Mouse (Mus musculus): ENCODE data around the gene Fabp1. TPM values are rescaled to one million over a fixed set of nuclear protein-coding genes. Genes with fewer than 3 reads are reported as not detected.

Gene Fabp1
- not detected for total RNA-seq (2021)
- long read RNA-seq, experiment 1, result 0 reads
- long read RNA-seq, experiment 2, result 0 reads

GRCm38 (mm10) chr6:71199612-71200011, at the start of gene Fabp1:
TSS of gene Fabp1 (plus strand) at chr6:71199827.
- no peak for DNase-seq

- no peak for DNase-seq
Measured at GRCm38 (mm10) chr6:71151098-71151497, 48.5 kb upstream of the Fabp1 start.

- DNase-seq, result no peak
Measured at GRCm38 (mm10) chr6:71153486-71153885, 46.1 kb upstream of the Fabp1 start.

GRCm38 (mm10) chr6:71154861-71155260, 44.8 kb upstream of the Fabp1 start:
- DNase-seq, result no peak

GRCm38 (mm10) chr6:71156674-71157326, 42.8 kb upstream of the Fabp1 start:
- no peak for DNase-seq

GRCm38 (mm10) chr6:71161290-71161689, 38.3 kb upstream of the Fabp1 start:
- no peak for DNase-seq

- DNase-seq, result no peak
Measured at GRCm38 (mm10) chr6:71162269-71162668, 37.4 kb upstream of the Fabp1 start.

- no peak for DNase-seq
Measured at GRCm38 (mm10) chr6:71164394-71164793, 35.2 kb upstream of the Fabp1 start.

GRCm38 (mm10) chr6:71166551-71167169, 33.0 kb upstream of the Fabp1 start:
- DNase-seq, result no peak

GRCm38 (mm10) chr6:71172812-71173580, 26.6 kb upstream of the Fabp1 start:
- DNase-seq, result no peak

- DNase-seq, result no peak
Measured at GRCm38 (mm10) chr6:71180596-71180995, 19.0 kb upstream of the Fabp1 start.

GRCm38 (mm10) chr6:71184941-71185604, 14.6 kb upstream of the Fabp1 start:
- no peak for DNase-seq

- DNase-seq, result no peak
Measured at GRCm38 (mm10) chr6:71189578-71189977, 10.0 kb upstream of the Fabp1 start.

- DNase-seq, result no peak
Measured at GRCm38 (mm10) chr6:71190501-71190900, 9.1 kb upstream of the Fabp1 start.

GRCm38 (mm10) chr6:71193151-71193740, 6.4 kb upstream of the Fabp1 start:
- no peak for DNase-seq

GRCm38 (mm10) chr6:71196107-71196506, 3.5 kb upstream of the Fabp1 start:
- no peak for DNase-seq

- DNase-seq, result no peak
Measured at GRCm38 (mm10) chr6:71197636-71198535, 1.7 kb upstream of the Fabp1 start.

- no peak for DNase-seq
Measured at GRCm38 (mm10) chr6:71201925-71202324, 2.3 kb downstream of the Fabp1 start.

- no peak for DNase-seq
Measured at GRCm38 (mm10) chr6:71203674-71204073, 4.0 kb downstream of the Fabp1 start.

GRCm38 (mm10) chr6:71204166-71204565, 4.5 kb downstream of the Fabp1 start:
- DNase-seq, result no peak

GRCm38 (mm10) chr6:71208691-71209090, 9.1 kb downstream of the Fabp1 start:
- no peak for DNase-seq

Data from gastrocnemius, postnatal 25 days (tissue).